Mouse (Mus musculus) layer of hippocampus, adult 6 months (tissue): ENCODE results near the gene Vps16. TPM values are rescaled to one million over a fixed set of nuclear protein-coding genes. Genes with fewer than 3 reads are reported as not detected.

ENCODE experiments used
- long read RNA-seq, 2 experiments: library from polyadenylated mRNA; unstranded; transcript quantifications; one replicate each; pipeline ENCODE4 v2.0.0; 2019 to 2020
- polyA plus RNA-seq: library from polyadenylated mRNA; unstranded; fragments of <200 nt; fragmentation: Nextera tagmentation; gene quantifications from 2 replicates; pipeline ENCODE4 v1.2.3, GENCODE M21; 2021

The Vps16 gene
- polyA plus RNA-seq: 38.8 and 40.9 TPM in 2 replicates
- long read RNA-seq, experiment 1, transcript Vps16-201 (24 exons, 3,161 nt): major isoform, 88 of 116 reads
- long read RNA-seq, experiment 1, partial matches to known transcripts: 19 of 116 reads
- long read RNA-seq, experiment 1, other reads (novel, unspliced or antisense): 9 of 116 reads
- long read RNA-seq, experiment 2, transcript Vps16-201 (24 exons, 3,161 nt): major isoform, 370 of 477 reads
- long read RNA-seq, experiment 2, partial matches to known transcripts: 18 of 477 reads
- long read RNA-seq, experiment 2, other reads (novel, unspliced or antisense): 89 of 477 reads

DNA sequence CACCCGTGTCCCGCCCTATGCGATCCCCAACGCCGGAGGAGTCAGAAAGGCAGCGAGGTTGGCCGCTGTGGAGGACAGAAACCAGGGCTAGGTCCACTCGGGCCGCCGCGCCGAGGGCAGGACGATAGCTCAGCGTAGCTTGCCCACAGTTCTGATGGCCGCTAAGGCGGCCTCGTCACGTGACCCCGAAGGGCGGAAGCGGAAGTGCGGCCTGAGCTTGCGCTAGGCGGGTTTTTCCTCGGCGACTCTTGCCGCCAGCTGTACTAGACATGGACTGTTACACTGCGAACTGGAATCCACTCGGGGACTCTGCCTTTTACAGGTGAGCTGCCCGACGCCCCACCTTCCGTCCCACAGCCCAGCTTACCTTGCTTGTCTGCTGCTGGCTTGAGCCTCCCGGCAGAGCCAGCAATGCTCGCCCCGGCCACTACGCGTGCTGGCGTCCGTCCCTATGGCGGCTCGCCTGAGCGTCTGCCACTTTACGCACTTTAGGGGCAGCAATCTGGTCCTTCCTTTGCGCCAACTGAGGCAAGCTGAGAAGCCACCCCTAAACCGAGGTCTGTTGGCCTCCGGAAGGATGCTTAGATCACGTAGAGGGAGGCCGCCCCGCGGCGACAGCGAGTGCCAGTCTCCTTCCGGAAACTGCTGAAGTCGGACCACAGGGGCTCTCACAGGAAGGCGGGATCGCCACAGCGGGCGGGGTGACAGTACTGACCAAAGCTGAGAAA is at the start of gene Vps16, which contains the start of gene Pced1a:
Vps16 (plus strand) TSS at position 214 of the 728 bp plus-strand sequence.
Pced1a (minus strand) TSS at position 576 of the 728 bp plus-strand sequence.

GRCm38 (mm10) chr2:130397186-130397985 is 26.8 kb upstream of the Vps16 start, which contains the start of gene Cpxm1:
Cpxm1 (minus strand) TSS chr2:130397574.

DNA sequence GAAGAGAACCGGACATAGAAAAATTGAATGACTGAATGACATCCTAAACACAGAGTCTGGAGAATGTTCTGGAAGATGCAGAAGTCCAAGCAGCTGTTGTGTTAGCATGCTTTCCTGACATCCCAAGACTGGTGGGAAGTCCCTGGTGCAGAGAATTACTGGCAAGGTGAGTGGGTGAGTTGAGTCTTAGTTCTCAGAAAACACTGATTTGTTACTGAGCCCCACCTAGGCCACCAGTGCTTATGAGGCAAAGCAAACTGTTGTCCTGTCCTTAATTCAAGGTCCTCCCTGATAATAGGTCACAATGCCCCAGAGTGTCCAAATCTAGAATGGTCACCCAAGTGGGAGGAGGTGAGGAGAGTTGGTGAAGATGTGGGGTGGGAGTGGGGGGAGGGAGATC is 19.2 kb upstream of the Vps16 start, which contains the start of the genes Gm28372 and 1700020A23Rik:
Gm28372 (plus strand) TSS at position 301 of the 400 bp plus-strand sequence.
1700020A23Rik (plus strand) TSS at position 321 of the 400 bp plus-strand sequence.

DNA sequence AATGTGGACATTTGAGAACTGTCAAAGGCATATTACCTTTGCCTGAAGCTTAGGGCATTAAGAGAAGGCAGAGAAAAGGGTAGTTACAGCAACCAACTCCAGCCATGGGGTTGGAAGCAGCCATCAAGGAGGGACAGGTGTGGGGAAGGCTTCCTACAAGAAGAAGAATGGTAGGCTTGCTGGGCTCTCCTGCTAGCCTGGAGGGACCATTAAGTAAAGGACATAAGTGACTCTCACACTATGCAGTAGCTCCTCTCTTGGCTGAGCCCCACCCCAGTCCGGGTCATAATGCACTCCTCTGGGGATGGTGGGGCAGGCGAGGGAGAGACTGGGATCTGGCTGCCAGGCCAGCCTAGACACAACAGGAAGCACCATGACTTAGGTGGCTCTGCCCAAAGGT is 18.0 kb upstream of the Vps16 start, which contains the start of gene Tmem239:
Tmem239 (plus strand) TSS at position 301 of the 400 bp plus-strand sequence.

DNA sequence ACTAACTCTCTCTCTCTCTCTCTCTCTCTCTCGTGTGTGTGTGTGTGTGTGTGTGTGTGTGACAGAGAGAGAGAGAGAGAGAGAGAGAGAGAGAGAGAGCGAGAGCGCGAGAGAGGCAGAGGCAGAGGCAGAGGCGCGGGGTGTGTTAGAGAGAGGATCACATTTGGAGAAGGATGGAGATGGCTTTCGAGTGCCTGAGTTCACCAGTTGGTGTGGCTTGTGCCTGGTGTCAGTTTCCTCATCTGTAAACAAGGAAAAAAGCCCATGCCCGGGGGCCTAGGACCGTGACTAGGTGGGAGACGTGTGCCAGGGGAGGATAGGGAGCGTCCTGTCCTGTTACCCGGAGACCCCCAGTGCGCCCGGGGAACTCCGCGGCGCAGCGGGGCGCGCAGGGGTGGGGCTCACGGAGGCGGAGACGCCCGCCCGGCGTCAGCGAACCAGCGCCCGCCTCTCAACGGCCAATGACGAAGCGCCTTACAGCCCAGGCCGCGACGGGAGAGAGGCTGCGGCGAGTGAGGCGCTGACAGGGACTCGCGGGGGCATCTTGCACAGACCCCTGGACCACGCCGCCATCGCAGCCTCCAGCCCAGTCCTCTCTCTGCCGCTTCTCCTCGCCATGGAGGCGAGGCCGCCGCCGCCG is 25.8 kb downstream of the Vps16 start, which contains the start of gene Ptpra:
Ptpra (plus strand) TSS at position 485 of the 640 bp plus-strand sequence.

Other genes with a start within 250 kb of the Vps16 start
- gene Snrpb, start 244.9 kb upstream of the Vps16 start, polyA plus RNA-seq: 240 and 241 TPM in 2 replicates
- not detected in 2 replicates for gene Tmc2, start 229.1 kb upstream of the Vps16 start, polyA plus RNA-seq
- 71.9 and 82.8 TPM in 2 replicates for gene Nop56, start 149.9 kb upstream of the Vps16 start, polyA plus RNA-seq
- 391 and 393 TPM in 2 replicates for gene Idh3b, start 139.8 kb upstream of the Vps16 start, polyA plus RNA-seq
- gene Ebf4, start 129.2 kb upstream of the Vps16 start, polyA plus RNA-seq: 0.77 and 1.0 TPM in 2 replicates
- gene Cpxm1, start 26.8 kb upstream of the Vps16 start, polyA plus RNA-seq: 3.4 and 4.6 TPM in 2 replicates
- not detected in 2 replicates for gene Gm28372, start 19.1 kb upstream of the Vps16 start, polyA plus RNA-seq
- gene 1700020A23Rik, start 19.1 kb upstream of the Vps16 start, polyA plus RNA-seq: not detected in 2 replicates
- gene Tmem239, start 17.9 kb upstream of the Vps16 start, polyA plus RNA-seq: not detected in 2 replicates
- gene Pced1a, start 362 bp downstream of the Vps16 start, polyA plus RNA-seq: 8.1 and 9.5 TPM in 2 replicates
- 31.9 and 37.4 TPM in 2 replicates for gene Ptpra, start 25.9 kb downstream of the Vps16 start, polyA plus RNA-seq
- 148 and 163 TPM in 2 replicates for gene Mrps26, start 139.4 kb downstream of the Vps16 start, polyA plus RNA-seq
- 0.72 TPM in 1 of 2 replicates, not detected in the other for gene Oxt, start 151.8 kb downstream of the Vps16 start, polyA plus RNA-seq
- 1.1 and 2.4 TPM in 2 replicates for gene Avp, start 158.2 kb downstream of the Vps16 start, polyA plus RNA-seq
- 4.0 and 5.0 TPM in 2 replicates for gene Fastkd5, start 205.7 kb downstream of the Vps16 start, polyA plus RNA-seq
- 9.5 and 10.4 TPM in 2 replicates for gene Ubox5, start 205.7 kb downstream of the Vps16 start, polyA plus RNA-seq
- 3.8 and 5.3 TPM in 2 replicates for gene Lzts3, start 218.5 kb downstream of the Vps16 start, polyA plus RNA-seq
- gene Ddrgk1, start 240.3 kb downstream of the Vps16 start, polyA plus RNA-seq: 182 and 186 TPM in 2 replicates
- 47.2 and 58.9 TPM in 2 replicates for gene Itpa, start 243.3 kb downstream of the Vps16 start, polyA plus RNA-seq